Mouse (Mus musculus) 3T3-L1 (cell line): ENCODE results near the gene 1700122O11Rik.
A peak's percentile ranks its signal among the peaks of the same experiment; 100 is the strongest.

Experiments used
- DNase-seq: peaks from one replicate; pipeline ENCODE4 v3.0.0-alpha.2; 2015; ENCODE audit warnings: low read depth, low spot score

The 1700122O11Rik gene

GRCm38 (mm10) chr17:48038193-48038592 is at the start of gene 1700122O11Rik:
Gene 1700122O11Rik (minus strand): TSS chr17:48038293.
- DNase-seq: no peak

DNA sequence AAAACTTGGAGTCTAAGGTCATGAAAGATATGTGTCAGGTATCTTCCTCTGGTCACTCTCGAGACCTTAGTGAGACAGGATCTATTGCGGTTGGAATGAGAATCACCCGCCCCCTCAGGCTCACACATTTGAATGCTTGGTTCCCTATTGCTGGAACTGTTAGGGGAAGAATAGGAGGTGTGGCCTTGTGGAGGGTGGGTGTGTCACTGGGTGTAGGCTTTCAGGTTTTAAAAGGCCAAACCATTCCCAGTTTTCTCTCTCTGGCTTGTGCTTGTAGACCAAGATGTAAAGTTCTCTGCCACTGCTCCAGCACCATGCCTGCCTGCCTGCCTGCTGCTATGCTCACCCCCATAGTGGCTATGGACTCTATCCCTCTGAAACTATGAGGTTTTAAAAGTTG is 42.5 kb upstream of the 1700122O11Rik start:
- no peak for DNase-seq

GRCm38 (mm10) chr17:48067729-48068128 is 29.6 kb upstream of the 1700122O11Rik start:
- DNase-seq: no peak

DNA sequence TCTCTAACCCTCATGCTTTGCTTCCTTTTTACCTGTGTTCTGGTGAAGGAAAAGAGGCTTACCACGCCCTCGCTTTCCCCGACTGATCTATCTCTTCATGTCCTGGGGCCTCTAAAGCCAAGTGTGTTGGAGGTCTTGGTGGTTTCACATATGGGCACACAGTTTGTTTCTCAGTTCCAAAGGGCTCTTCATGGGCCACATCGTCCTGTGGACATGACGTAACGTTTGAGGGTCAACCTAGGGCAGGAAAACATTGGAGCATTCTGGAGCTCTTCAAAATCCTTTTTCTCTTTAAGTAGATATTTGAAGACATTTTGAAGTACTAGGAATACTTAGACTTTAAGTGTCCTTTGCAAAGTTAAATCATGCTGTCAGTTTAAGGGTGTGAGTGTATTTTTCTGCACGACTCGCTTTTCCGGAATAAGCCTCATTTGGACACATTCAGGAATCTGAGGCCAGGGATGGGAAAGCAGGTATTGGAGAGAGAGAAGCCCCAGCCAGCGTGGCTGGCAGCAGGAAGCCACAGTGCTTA is 29.1 kb upstream of the 1700122O11Rik start:
- DNase-seq: no peak

DNA sequence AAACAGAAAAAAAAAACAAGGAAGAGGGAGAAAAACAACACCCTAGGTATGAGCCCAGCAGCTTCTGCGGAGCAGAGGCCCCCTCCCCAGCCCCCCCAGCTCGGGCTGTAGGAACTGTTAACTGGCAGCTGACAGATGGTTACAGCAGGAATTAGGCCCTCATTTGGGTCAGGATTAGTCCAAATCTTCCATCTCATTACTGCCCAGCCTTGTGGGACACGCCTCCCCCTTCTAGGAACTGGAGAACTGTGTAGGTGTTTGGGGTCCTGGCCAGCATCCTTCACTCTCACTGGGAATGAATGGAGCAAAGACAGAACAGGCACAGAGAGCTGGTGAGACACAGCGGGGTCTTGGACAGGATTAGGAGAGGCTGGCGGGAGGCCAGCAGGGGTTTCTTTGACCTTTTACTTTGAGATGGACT is 27.0 kb upstream of the 1700122O11Rik start:
- DNase-seq: no peak

DNA sequence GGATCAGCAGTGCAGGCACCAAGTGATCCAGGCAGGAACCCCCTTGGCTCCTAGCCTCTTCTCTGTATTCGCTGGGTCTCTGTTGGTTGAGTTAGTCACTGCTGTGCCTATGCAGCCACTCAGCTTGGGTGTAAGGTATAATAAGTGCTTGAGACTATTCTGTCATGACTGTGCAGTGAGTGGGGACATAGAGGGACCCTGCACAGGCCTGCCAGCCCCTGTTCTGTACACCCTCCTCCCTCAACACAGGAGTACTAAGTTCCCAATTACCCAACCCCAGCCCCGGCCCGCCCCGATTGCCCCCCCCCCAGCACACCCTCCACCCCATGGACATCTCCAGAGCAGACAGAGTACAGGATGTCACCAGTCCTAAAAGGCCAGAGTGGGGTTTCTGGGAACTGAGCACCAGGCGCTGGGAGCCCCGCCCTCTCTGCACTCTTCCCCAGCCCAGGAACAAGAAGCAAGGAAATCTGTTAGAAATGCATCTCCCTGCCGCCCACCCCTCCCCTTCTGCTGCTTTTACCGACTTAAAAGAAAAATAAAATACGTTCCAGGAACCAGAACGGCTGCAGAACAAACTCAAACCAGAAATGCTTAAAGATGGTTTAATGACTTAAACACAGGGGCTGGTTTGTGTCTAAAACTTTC is 26.2 kb upstream of the 1700122O11Rik start:
- no peak for DNase-seq

GRCm38 (mm10) chr17:48057382-48057781 is 19.3 kb upstream of the 1700122O11Rik start:
- no peak for DNase-seq

- no peak for DNase-seq
Observed at GRCm38 (mm10) chr17:48055076-48055816, 17.2 kb upstream of the 1700122O11Rik start.

DNA sequence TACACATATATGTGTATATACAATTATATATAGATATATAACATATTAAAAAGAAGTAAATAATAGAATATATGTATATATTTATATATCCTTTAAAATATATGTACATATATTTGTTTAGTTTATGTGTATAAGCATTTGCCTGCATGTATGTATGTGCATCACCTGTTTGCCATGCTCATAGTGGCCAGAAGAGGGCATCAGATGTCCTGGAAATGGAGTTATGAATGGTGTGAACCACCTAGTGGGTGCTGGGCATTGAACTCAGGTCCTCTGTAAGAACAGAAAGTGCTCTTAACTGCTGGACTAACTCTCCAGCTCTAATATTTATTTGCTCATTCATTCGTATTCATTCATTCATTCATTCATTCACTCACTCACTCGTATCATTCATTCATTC is 15.6 kb upstream of the 1700122O11Rik start:
- no peak for DNase-seq

GRCm38 (mm10) chr17:48052338-48053067 is 14.4 kb upstream of the 1700122O11Rik start:
- DNase-seq: no peak

DNA sequence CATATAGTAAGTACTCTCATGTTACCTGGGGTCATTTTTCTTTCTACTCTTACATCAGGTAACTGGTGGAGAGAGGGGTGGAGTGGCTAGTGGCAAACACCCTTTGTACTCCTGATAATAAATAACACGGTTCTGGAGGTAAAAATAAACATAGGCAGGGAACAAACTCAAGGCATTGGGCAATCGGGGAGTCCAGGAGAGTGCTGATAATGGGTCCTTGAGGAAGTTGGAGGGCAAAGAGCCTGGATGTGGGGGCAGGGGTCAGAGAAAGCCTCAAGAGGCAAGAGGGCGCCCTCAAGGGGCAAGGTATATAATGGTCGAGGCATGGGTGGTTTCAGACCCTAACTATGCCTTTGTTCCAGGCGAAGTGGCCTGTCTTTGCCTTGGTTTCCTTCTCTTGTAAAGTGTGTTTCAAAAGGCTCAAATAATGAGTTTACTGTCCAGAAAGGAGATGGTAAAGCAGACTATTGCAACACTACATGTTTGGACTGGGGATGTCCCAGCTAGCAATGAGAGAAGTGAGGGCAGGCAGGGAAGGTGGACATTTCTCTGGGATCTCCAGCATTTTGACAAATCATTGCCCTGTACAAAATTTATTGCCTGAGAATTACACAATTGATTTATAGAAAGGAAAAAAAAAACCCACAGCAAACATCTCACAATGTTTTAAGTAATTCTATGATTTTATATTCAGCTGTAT is 13.7 kb upstream of the 1700122O11Rik start:
- DNase-seq: no peak

DNA sequence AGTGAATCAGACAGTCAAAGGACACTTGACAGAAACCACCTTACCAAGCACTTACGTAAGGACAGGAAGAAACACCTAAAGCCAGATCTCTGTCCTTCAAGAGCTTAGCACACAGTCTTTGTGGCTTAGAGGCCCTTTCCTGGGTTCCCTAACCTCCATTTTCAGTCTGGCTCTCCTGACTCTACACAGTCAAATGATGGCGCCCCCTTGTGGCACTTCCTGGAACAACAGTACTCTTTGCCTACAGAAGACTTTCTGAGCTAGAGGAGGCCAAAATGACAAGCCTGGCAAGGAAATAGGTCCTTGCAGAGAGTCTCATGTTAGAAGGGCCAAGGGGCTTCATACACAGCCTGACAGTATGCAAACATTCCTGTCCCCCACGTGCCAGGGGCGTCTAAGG is 7.5 kb upstream of the 1700122O11Rik start:
- peak; percentile 76 for DNase-seq

DNA sequence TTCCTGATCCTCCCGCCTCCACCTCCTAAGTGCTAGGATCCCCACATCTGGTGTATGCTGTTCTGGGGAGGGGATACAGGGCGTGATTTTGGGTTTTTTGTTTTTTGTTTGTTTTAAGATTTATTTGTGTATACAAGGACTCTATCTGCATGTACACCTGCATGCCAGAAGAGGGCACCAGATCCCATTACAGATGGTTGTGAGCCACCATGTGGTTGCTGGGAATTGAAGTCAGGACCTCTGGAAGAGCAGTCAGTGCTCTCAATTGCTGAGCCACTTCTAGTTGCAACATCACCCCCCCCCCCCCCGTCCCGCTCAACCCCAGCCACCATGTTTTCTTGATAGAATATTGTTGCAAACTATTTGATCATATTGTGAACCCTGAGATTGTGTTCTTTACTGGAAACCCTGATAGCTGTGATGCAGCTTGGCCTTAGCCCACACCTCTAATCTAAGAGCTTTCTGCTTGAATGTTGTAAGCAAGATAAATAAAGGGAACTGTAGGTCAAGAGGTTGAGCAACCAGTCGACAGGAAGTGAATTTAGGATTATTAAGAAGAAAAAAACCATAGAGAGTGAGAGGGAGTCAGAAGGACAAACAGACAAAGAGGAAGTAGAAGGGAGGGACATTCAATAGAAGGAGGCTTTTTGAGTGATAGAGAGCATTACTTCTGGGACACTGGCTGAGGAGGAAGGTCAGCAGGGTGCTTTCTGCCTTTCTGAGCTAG is 5.2 kb upstream of the 1700122O11Rik start:
- no peak for DNase-seq

GRCm38 (mm10) chr17:48041351-48042287 is 3.5 kb upstream of the 1700122O11Rik start:
- no peak for DNase-seq

GRCm38 (mm10) chr17:48039232-48039866 is 1.3 kb upstream of the 1700122O11Rik start:
- peak; percentile 36 for DNase-seq

GRCm38 (mm10) chr17:48036921-48037320 is 1.2 kb downstream of the 1700122O11Rik start:
- no peak for DNase-seq

DNA sequence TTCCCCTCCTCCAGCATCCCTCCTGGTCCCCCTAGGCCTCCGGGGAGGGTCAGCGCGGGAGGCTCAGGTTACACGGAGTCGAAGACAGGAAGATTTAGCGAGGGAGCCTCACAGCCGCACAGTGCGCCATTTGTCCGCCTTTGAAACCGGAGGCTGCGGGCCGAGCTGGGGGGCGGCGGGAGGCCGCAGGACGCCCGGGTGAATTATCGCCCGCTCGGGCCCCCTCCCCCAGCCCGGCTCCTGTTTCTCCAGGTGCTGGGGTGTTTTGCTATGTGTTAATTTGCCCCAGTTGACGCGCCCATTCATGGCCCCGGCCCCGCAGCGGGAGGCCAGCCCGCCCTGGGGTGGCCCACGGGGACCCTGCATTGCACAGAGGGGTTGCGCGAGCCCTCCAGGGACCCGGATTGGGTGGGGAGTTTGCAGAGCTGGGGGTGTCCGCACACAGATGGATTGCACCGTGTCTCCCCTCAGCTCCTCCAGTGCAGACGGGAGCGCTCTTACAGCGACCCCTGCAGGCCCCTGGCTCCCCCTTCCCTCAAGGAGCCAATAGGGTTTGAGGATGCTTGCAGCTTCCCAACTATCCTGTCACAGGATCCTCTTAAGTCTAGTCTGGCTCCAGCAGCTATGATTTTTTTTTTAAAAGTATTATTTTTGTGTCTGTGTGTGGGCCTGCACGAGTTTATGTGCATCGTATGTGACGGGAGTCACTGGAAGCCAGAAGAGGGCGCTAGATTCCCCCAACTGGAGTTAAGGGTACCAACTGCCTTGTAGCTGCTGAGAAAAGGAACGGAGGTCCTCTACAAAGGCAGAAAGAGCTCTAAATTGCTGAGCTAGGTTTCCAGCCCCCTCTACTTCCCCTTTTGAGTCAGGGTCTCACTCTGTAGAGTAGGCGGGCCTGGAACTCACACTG is 6.3 kb downstream of the 1700122O11Rik start:
- no peak for DNase-seq

DNA sequence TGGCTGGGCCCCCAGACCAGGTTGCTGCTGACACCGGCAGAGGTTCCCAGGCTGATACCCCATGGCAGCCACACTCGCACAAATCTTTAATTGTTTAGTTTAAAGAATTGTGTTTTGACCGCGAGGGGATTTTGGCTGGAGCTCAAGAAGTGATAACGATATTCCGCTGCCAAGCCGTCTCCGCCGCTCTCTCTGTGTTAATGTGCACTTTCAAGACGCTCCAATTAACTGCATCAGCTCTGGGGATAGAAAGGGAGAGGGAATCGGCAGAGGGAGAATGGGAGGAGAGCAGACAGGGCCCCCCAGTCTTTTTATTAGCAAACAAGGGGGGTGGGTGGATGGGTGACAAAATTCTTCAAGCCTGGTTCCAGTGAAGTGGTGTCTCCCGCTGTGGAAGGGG is 8.9 kb downstream of the 1700122O11Rik start:
- DNase-seq: no peak
